ENCODE assay signal across 8 mouse cellular contexts in genomic region chr4:21695638-21696254, GRCm38 (mm10). TPM values are rescaled to one million over a fixed set of nuclear protein-coding genes. Genes with fewer than 3 reads are reported as not detected.
DNase-seq lines count a peak whose midpoint lies in the region; ATAC-seq and TF ChIP-seq lines count a peak whose summit lies in the region.

No protein-coding gene starts in this region.

- TF ChIP-seq CTCF in thymus, adult 2 months (IDR thresholded peaks at IDR 0.05; ENCODE audit: borderline replicate concordance, control insufficient read depth, extremely low read depth, insufficient read depth, low read length, poor library complexity), result peak; percentile 71; the same call in 1 of the 2 replicates

- no peak for TF ChIP-seq POLR2A in thymus, adult 2 months (IDR thresholded peaks at IDR 0.05; ENCODE audit: control insufficient read depth, extremely low read depth, insufficient read depth, low read length, poor library complexity)

- H3K27me3 ChIP-seq in heart, embryonic 11.5 days (ENCODE audit: control insufficient read depth, insufficient read depth, low read length), result peaks cover 24% of the 10 kb centered on the region
- H3K27me3 ChIP-seq in midbrain, embryonic 14.5 days (ENCODE audit: control insufficient read depth, insufficient read depth, low read length), result peaks cover 39% of the 10 kb centered on the region
- H3K27me3 ChIP-seq in thymus, adult 2 months (ENCODE audit: control insufficient read depth, insufficient read depth, low read length), result no peaks in the 10 kb centered on the region

- WGBS in heart, embryonic 11.5 days (ENCODE audit: insufficient replicate concordance), result 32% methylated on average over 7 of the region's 7 CpGs
- WGBS in midbrain, embryonic 14.5 days, result 29% methylated on average over 7 of the region's 7 CpGs
- WGBS in thymus, adult 2 months, result 23% methylated on average over 7 of the region's 7 CpGs

- H3K9me3 ChIP-seq in heart, embryonic 11.5 days (replicated peaks; ENCODE audit: control insufficient read depth, low read length), result no peaks in the 10 kb centered on the region
- 0 out of 2 replicates have a peak, but pooled peaks cover 3% of the 10 kb centered on the region for H3K9me3 ChIP-seq in midbrain, embryonic 14.5 days (ENCODE audit: control insufficient read depth, low read length)

- H3K9ac ChIP-seq in heart, embryonic 11.5 days (ENCODE audit: low read depth, low read length), result no peak overlapping the region
- no peak overlapping the region for H3K9ac ChIP-seq in midbrain, embryonic 14.5 days (replicated peaks; ENCODE audit: low read length)

- H3K4me3 ChIP-seq in heart, embryonic 11.5 days (ENCODE audit: low read depth, low read length), result no peak overlapping the region
- H3K4me3 ChIP-seq in midbrain, embryonic 14.5 days (replicated peaks; ENCODE audit: low read depth, low read length), result no peak overlapping the region
- no peak overlapping the region for H3K4me3 ChIP-seq in thymus, adult 2 months (ENCODE audit: control insufficient read depth, insufficient read depth, low read length)

- peak; percentile 25 to 53 for DNase-seq in heart, adult 18-20 months
- peak; percentile 87 for DNase-seq in ES-CJ7 (ENCODE audit: low read depth, low spot score)
- DNase-seq in cerebellum, adult 8-10 months, result peak; percentile 35
- DNase-seq in layer of hippocampus, postnatal 10 days (ENCODE audit: low spot score in 2 of 2), result peak; percentile 51 to 67
- peak; percentile 65 for DNase-seq in midbrain, embryonic 14.5 days
- DNase-seq in thymus, adult 2 months, result peak; percentile 61

- H3K4me2 ChIP-seq in heart, embryonic 11.5 days, result no peak overlapping the region
- no peak overlapping the region for H3K4me2 ChIP-seq in midbrain, embryonic 14.5 days (ENCODE audit: low read length)

- no peaks in the 10 kb centered on the region for H3K4me1 ChIP-seq in heart, embryonic 11.5 days (ENCODE audit: control insufficient read depth, insufficient read depth, low read length)
- H3K4me1 ChIP-seq in midbrain, embryonic 14.5 days (ENCODE audit: control insufficient read depth, insufficient read depth, low read length), result no peaks in the 10 kb centered on the region
- H3K4me1 ChIP-seq in thymus, adult 2 months (replicated peaks; ENCODE audit: control insufficient read depth, insufficient read depth, low read length), result no peaks in the 10 kb centered on the region

- ATAC-seq in heart, embryonic 11.5 days (replicated peaks; ENCODE audit: insufficient number of reproducible peaks, low FRiP score, low TSS enrichment), result no peak
- peak; percentile 98 for ATAC-seq in granulocyte monocyte progenitor cell, adult 5-6 weeks (replicated peaks; ENCODE audit: poor library complexity, severe bottlenecking)
- ATAC-seq in midbrain, embryonic 14.5 days (ENCODE audit: low FRiP score, low TSS enrichment), result no peak; the same call in 1 of the 2 replicates

- H3K27ac ChIP-seq in heart, embryonic 11.5 days (ENCODE audit: low read depth, low read length), result no peak overlapping the region
- no peak overlapping the region for H3K27ac ChIP-seq in midbrain, embryonic 14.5 days (replicated peaks; ENCODE audit: low read depth, low read length)
- H3K27ac ChIP-seq in thymus, adult 2 months (ENCODE audit: control insufficient read depth, insufficient read depth, low read length), result no peak overlapping the region

- H3K36me3 ChIP-seq in heart, embryonic 11.5 days (ENCODE audit: control insufficient read depth, insufficient read depth, low read length), result no peaks in the 10 kb centered on the region
- no peaks in the 10 kb centered on the region for H3K36me3 ChIP-seq in midbrain, embryonic 14.5 days (ENCODE audit: control insufficient read depth, insufficient read depth, low read length)
- no peaks in the 10 kb centered on the region for H3K36me3 ChIP-seq in thymus, adult 2 months (ENCODE audit: control insufficient read depth, insufficient read depth, low read length)

RNA-seq across cellular contexts. Expression of gene Prdm13, which starts 10.0 kb away (rescaled TPM):
- total RNA-seq in heart, adult 18-20 months (2021), result not detected
- not detected in 2 replicates for polyA plus RNA-seq in heart, embryonic 11.5 days (2014; fragmentation: Nextera tagmentation; extraction: Ambion mirVana)
- not detected in 2 replicates for total RNA-seq in granulocyte monocyte progenitor cell, adult 5-6 weeks (2014; fragmentation: Nextera tagmentation)
- total RNA-seq in granulocyte monocyte progenitor cell, adult 5-6 weeks (2017), result not detected in 2 replicates
- not detected for total RNA-seq in layer of hippocampus, postnatal 10 days (2021)
- 0.42 and 0.63 TPM in 2 replicates for polyA plus RNA-seq in midbrain, embryonic 14.5 days (2014; fragmentation: Nextera tagmentation; extraction: Ambion mirVana)
- polyA plus RNA-seq in thymus, adult 2 months (2012; rRNA removed), result not detected in 2 replicates

RNA-seq across cellular contexts. Expression of gene Ccnc, which starts 31.8 kb away (rescaled TPM):
- total RNA-seq in heart, adult 18-20 months (2021), result 10 to 100 TPM; 15.0 to 15.1 TPM
- polyA plus RNA-seq in heart, embryonic 11.5 days (2014; fragmentation: Nextera tagmentation; extraction: Ambion mirVana), result 29.5 and 31.0 TPM in 2 replicates
- total RNA-seq in granulocyte monocyte progenitor cell, adult 5-6 weeks (2014; fragmentation: Nextera tagmentation), result 22.2 and 31.3 TPM in 2 replicates
- total RNA-seq in granulocyte monocyte progenitor cell, adult 5-6 weeks (2017), result 34.0 and 41.4 TPM in 2 replicates
- 10 to 100 TPM; 34.1 to 46.6 TPM for total RNA-seq in layer of hippocampus, postnatal 10 days (2021)
- polyA plus RNA-seq in midbrain, embryonic 14.5 days (2014; fragmentation: Nextera tagmentation; extraction: Ambion mirVana), result 78.0 and 80.0 TPM in 2 replicates
- polyA plus RNA-seq in thymus, adult 2 months (2012; rRNA removed), result 5.0 and 6.6 TPM in 2 replicates

Comparison
In these comparisons a context has a peak if more than half of its experiments do, and no peak if none do; other contexts are left out.
1. DNase-seq: peak in every context shown above with its lines; median percentile 87 in ES-CJ7; 65 in midbrain, embryonic 14.5 days; 61 in thymus, adult 2 months; 59 in layer of hippocampus, postnatal 10 days; 39 in heart, adult 18-20 months; 35 in cerebellum, adult 8-10 months.